Mouse (Mus musculus) stomach, embryonic 15.5 days (tissue): ENCODE results near the gene Elovl4. TPM values are rescaled to one million over a fixed set of nuclear protein-coding genes. Genes with fewer than 3 reads are reported as not detected.

ENCODE experiments used
- ATAC-seq: fragments of 200-750 bp; cut with Nextera tagmentation; 2 replicates; pipeline ENCODE4 v1.8.0; 2017; ENCODE audit warnings: low read depth, moderate number of reproducible peaks, moderate TSS enrichment; ENCODE audit not compliant: insufficient read depth, low FRiP score
- H3K27ac ChIP-seq: fragments of 300-500 bp; sonication (generic); 2 replicates; pipeline ENCODE4 v1.5.1; 2015; ENCODE audit warnings: mild to moderate bottlenecking, inconsistent platforms
- H3K27me3 ChIP-seq: fragments of 300-500 bp; sonication (generic); replicated peaks from 2 replicates; pipeline ENCODE4 v1.6.1; 2015; ENCODE audit warnings: inconsistent platforms
- H3K36me3 ChIP-seq: fragments of 300-500 bp; sonication (generic); 2 replicates; pipeline ENCODE4 v1.6.1; 2015; ENCODE audit warnings: inconsistent platforms
- H3K4me1 ChIP-seq: fragments of 300-500 bp; sonication (generic); 2 replicates; pipeline ENCODE4 v1.6.1; 2015; ENCODE audit warnings: inconsistent platforms
- H3K4me2 ChIP-seq: fragments of 300-500 bp; sonication (generic); 2 replicates; pipeline ENCODE4 v1.6.1; 2015; ENCODE audit warnings: mild to moderate bottlenecking, inconsistent platforms
- H3K4me3 ChIP-seq: fragments of 300-500 bp; sonication (generic); replicated peaks from 2 replicates; pipeline ENCODE4 v1.5.1; 2015; ENCODE audit warnings: inconsistent platforms
- H3K9ac ChIP-seq: fragments of 300-500 bp; sonication (generic); 2 replicates; pipeline ENCODE4 v1.6.1; 2015; ENCODE audit warnings: inconsistent platforms
- H3K9me3 ChIP-seq: fragments of 300-500 bp; sonication (generic); 2 replicates; pipeline ENCODE4 v1.6.1; 2016; ENCODE audit warnings: inconsistent platforms
- WGBS: fragments of 180-500 bp; shearing (Covaris S2); methylation state at CpG from one replicate; pipeline ENCODE4 v1.1.7; 2015; 5-methylcytosine and 5-hydroxymethylcytosine counted together
- polyA plus RNA-seq: library from polyadenylated mRNA; unstranded; fragments of >200 nt; fragmentation: Nextera tagmentation; extraction: Ambion mirVana; gene quantifications from 2 replicates; pipeline ENCODE4 v1.2.1, GENCODE M21; 2015

Elovl4 gene
- 9.6 and 11.7 TPM in 2 replicates for polyA plus RNA-seq

DNA sequence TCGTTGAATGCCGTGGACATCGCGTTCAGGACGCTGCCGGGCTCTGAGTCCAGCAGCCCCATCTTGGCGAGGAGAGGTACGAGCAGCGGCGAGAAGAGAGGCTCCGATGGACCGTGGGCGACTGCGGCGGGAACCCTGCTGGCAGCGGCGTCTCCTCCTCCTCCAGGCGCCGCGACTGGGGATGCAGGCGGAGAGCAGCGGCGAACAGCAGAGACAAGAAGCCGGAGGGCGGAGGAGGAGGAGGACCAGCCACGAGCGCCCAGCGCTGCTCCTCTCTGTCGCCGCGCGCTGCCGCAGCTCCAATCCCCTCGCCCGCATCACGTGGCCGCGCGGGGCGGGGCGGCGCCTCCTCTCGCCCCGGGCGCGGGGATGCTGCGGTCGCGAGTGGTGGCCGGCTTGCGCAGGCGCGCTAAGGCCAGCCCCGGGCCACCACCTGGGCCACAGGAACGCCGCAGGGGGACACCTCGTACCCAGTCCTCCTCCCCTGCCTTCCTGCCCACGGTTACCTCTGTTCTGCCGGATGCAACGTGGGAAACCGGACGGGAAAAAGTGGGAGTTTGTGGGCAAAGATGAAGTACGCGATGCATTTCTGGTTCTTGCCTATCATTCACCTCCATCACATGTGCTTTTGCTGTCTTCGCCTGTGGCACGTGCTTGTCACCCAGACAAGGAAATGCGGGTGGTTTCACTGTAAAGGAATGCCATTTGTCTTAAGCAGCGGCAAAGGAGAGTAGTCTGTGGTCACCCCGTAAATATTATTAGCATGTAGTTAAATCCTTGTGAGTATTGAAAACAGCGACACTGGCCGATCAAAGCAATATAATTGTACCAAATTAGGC is at the start of gene Elovl4:
Gene Elovl4 (minus strand): TSS at position 301 of the 839 bp plus-strand sequence.
- ATAC-seq = peak; percentile 87
- Histone ChIP-seq H3K36me3 (no peaks in the 10 kb centered on the region), H3K27me3 (peaks cover 11% of the 10 kb centered on the region), H3K4me2 (peak within 1 kb of the TSS; percentile 97), H3K9ac (peak within 1 kb of the TSS; percentile 61), H3K9me3 (no peaks in the 10 kb centered on the region), H3K4me3 (peak within 1 kb of the TSS; percentile 63), H3K27ac (peak within 1 kb of the TSS; percentile 24; the same call in 1 of the 2 replicates), H3K4me1 (no peaks in the 10 kb centered on the region)
- WGBS = 1% methylated on average over 63 of the region's 71 CpGs

DNA sequence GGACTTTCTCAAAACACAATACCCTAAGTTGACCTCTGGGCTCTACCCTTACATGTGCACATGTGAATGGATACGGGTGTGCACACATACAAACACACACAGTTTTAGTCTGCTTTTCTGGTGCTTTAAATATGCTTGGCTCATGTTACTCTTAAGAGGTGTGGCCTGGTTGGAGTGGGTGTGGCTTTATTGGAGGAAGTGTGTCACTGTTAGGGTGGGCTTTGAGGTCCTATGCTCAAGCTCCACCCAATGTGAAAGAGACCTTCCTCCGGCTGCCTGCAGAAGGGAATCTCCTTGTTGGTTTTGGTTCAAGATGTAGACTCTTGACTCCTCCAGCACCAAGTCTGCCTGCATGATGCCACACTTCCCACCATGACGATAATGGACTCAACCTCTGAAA is 46.4 kb upstream of the Elovl4 start:
- Histone ChIP-seq H3K4me1 (no peaks in the 10 kb centered on the region), H3K27me3 (no peaks in the 10 kb centered on the region), H3K27ac (no peak overlapping the region), H3K9ac (no peak overlapping the region), H3K36me3 (peaks cover 12% of the 10 kb centered on the region; the same call in 1 of the 2 replicates), H3K4me2 (no peak overlapping the region), H3K9me3 (no peaks in the 10 kb centered on the region), H3K4me3 (no peak overlapping the region)
- 89% methylated on average over 3 of the region's 3 CpGs for WGBS
- no peak for ATAC-seq

DNA sequence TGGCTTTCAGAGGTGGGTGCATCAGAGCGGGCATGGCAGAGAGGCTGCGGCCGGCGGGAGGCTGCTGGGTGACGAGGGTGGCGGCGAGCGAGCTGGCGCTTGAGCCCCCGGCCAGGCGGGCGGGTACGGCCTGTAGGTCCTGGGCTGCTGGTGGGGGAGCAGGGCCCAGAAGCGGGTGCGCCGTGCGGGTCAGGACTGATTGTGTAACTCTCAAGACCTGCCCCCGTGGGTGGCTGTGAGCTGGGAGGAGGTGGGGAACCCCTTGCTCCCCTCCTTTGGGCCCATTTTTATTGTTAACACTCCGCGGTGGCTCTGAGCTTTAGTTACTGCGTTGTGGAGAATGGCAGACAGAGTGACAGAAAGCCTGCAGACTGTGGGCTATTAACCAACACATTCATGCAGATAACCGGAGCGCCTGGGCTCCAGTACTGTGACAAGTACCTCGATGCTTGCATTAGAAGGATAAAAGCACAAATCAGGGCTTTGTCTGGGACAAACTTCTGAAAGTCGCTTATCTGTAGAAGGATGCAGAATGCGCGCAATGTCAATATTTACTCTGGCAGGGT is 28.8 kb upstream of the Elovl4 start:
- H3K36me3 ChIP-seq = no peaks in the 10 kb centered on the region
- peak overlapping the region; percentile 53; the same call in 1 of the 2 replicates for H3K9ac ChIP-seq
- H3K27ac ChIP-seq = no peak overlapping the region
- H3K4me2 ChIP-seq = peak overlapping the region; percentile 82
- peaks cover 6% of the 10 kb centered on the region; the same call in 1 of the 2 replicates for H3K4me1 ChIP-seq
- H3K9me3 ChIP-seq = no peaks in the 10 kb centered on the region
- peak overlapping the region; percentile 66 for H3K4me3 ChIP-seq
- WGBS = under 1% methylated on average over 26 of the region's 27 CpGs
- ATAC-seq = peak; percentile 69
- no peaks in the 10 kb centered on the region for H3K27me3 ChIP-seq

DNA sequence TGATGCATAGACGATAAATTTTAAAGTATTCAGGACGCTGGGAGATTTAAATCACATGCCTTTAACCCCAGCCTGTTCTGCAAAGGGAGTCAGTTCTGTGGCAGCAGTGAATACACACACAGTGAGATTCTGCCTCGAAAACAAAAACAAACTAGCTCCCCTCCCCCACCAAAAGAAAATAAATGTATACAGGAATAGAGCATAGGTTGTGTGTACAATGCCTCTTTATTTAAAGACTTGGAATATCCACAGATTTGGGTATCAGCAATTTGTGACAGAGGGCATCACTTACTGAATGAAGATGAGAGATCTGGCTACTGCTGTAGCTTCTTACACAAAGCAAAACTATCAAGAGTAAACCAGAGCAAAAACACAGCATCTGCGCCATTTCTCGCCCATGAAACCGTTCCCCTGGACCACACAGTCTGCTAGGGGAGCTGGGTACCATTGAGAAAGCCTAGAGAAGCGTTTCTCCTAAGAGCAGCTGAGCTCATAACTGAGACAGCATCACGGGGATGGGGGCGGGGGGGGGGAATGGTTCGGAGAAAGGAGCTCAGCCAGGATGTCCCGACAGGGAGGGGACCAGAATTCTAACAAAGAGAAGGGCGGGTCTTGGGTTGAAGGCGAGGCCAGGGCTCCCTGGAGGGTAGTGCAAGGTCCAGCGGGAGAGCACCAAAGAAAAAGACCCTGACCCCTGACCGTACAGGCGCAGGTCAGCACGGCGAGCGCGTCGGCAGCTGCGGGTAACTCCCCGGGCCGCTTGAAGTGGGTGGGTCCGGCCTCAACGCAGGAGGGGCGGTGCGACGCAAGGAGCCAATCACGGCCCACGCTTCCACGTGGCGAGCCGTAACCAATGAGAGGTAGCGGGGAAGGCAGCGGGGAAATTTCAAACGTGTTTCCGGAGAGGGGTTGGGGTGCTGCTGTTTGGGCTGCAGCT is 28.0 kb upstream of the Elovl4 start, which contains the start of gene Ttk:
Gene Ttk (plus strand): TSS at position 879 of the 937 bp plus-strand sequence.
- H3K9me3 ChIP-seq = no peaks in the 10 kb centered on the region
- peak within 1 kb of the TSS; percentile 67 for H3K9ac ChIP-seq
- H3K4me3 ChIP-seq = peak within 1 kb of the TSS; percentile 66
- no peaks in the 10 kb centered on the region for H3K36me3 ChIP-seq
- H3K27me3 ChIP-seq = no peaks in the 10 kb centered on the region
- peak within 1 kb of the TSS; percentile 82 for H3K4me2 ChIP-seq
- H3K4me1 ChIP-seq = peaks cover 6% of the 10 kb centered on the region; the same call in 1 of the 2 replicates
- 1% methylated on average over 38 of the region's 38 CpGs for WGBS
- peak; percentile 99 for ATAC-seq
- H3K27ac ChIP-seq = peak within 1 kb of the TSS; percentile 67; the same call in 1 of the 2 replicates

- H3K4me1 ChIP-seq = peaks cover 6% of the 10 kb centered on the region; the same call in 1 of the 2 replicates
- ATAC-seq = no peak
Observed at GRCm38 (mm10) chr9:83831152-83831551, 25.1 kb upstream of the Elovl4 start.

GRCm38 (mm10) chr9:83829896-83830295 is 23.8 kb upstream of the Elovl4 start:
- Histone ChIP-seq H3K36me3 (no peaks in the 10 kb centered on the region), H3K4me2 (no peak overlapping the region), H3K9me3 (no peaks in the 10 kb centered on the region), H3K4me1 (0 out of 2 replicates have a peak, but pooled peaks cover under 1% of the 10 kb centered on the region), H3K27ac (no peak overlapping the region), H3K4me3 (no peak overlapping the region), H3K27me3 (no peaks in the 10 kb centered on the region), H3K9ac (no peak overlapping the region)
- 78% methylated on average over 5 of the region's 5 CpGs for WGBS
- ATAC-seq = no peak

More at GRCm38 (mm10) chr9:83831152-83831551, 25.1 kb upstream of the Elovl4 start:
- Histone ChIP-seq H3K27me3 (no peaks in the 10 kb centered on the region), H3K9ac (no peak overlapping the region), H3K4me3 (no peak overlapping the region), H3K27ac (no peak overlapping the region), H3K36me3 (no peaks in the 10 kb centered on the region), H3K4me2 (no peak overlapping the region), H3K9me3 (no peaks in the 10 kb centered on the region)
- WGBS = 75% methylated on average over 8 of the region's 8 CpGs

DNA sequence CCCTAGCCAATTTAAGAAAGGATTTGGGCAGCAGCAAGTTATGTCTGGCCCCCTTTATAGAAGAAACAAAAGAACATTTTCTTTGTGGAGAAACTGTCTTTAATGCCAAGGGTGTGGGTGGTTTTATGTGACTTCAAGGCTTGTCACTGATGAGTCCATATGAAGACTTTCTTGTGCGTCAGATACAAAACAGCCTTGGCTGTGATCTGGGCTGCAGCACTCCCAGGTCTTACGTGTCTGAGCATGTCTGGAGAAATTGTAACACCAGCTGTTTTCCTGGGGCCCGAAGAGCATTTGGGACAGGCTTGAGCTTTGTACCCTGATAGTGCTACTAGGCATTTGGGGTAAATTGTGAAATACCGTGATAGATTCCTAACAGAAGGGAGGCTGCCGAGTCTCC is 16.8 kb upstream of the Elovl4 start:
- H3K4me1 ChIP-seq = no peaks in the 10 kb centered on the region
- WGBS = 64% methylated on average over 5 of the region's 5 CpGs
- no peaks in the 10 kb centered on the region for H3K36me3 ChIP-seq
- no peaks in the 10 kb centered on the region for H3K27me3 ChIP-seq
- H3K4me3 ChIP-seq = no peak overlapping the region
- H3K9ac ChIP-seq = no peak overlapping the region
- no peaks in the 10 kb centered on the region for H3K9me3 ChIP-seq
- no peak for ATAC-seq
- H3K4me2 ChIP-seq = no peak overlapping the region
- no peak overlapping the region for H3K27ac ChIP-seq

DNA sequence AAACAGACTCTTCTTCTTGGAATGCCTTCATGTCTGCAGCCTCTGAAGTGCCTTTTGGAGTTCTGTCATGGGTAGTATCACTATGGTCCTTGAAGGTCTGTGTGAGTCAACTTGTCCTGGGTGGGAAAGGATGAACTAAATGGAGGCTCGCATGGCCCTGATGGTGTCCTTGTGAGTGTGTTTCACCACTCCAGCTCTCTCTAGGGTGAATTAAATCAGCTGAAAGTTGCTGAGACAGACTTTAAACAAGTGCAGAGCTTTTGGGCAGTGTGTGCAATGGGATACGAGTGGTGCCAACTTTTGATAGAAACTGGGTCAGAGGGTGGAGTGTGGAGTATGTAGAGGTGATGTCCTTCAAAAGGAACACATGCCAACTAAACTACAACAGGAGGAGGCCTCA is 14.9 kb upstream of the Elovl4 start:
- Histone ChIP-seq H3K9me3 (no peaks in the 10 kb centered on the region), H3K27ac (no peak overlapping the region), H3K9ac (no peak overlapping the region), H3K4me2 (no peak overlapping the region), H3K4me3 (no peak overlapping the region), H3K36me3 (no peaks in the 10 kb centered on the region), H3K4me1 (no peaks in the 10 kb centered on the region), H3K27me3 (no peaks in the 10 kb centered on the region)
- WGBS = 88% methylated on average over 2 of the region's 2 CpGs
- no peak for ATAC-seq

DNA sequence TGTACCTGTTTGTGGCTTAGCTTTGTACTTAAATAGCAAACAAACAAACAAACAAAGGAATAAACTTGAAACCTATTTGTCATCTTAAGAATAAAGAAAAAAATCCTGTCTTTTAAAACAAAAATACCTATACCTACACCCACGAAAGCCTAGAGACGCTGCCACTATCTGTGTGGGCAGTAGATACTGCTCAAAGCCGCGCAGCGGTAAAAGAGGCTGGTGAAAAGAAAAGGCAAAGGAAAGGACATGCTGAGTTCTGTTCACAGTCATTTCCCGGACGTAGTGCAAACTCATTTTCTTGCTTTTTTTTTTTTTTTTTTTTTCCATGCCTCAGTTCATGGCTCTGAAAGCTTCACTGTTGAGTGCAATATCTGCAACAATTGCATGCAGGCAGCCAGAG is 13.1 kb upstream of the Elovl4 start:
- H3K36me3 ChIP-seq = no peaks in the 10 kb centered on the region
- no peak overlapping the region for H3K27ac ChIP-seq
- no peak overlapping the region for H3K9ac ChIP-seq
- H3K27me3 ChIP-seq = no peaks in the 10 kb centered on the region
- H3K4me1 ChIP-seq = no peaks in the 10 kb centered on the region
- no peak overlapping the region for H3K4me3 ChIP-seq
- no peak for ATAC-seq
- H3K9me3 ChIP-seq = no peaks in the 10 kb centered on the region
- WGBS = 80% methylated on average over 7 of the region's 7 CpGs
- no peak overlapping the region for H3K4me2 ChIP-seq

- WGBS = 4% methylated on average over 2 of the region's 2 CpGs
- no peak for ATAC-seq
Observed at GRCm38 (mm10) chr9:83807562-83807961, 1.5 kb upstream of the Elovl4 start.

More at GRCm38 (mm10) chr9:83807562-83807961, 1.5 kb upstream of the Elovl4 start:
- Histone ChIP-seq H3K27me3 (peaks cover 11% of the 10 kb centered on the region), H3K9ac (no peak overlapping the region), H3K4me2 (no peak overlapping the region), H3K9me3 (no peaks in the 10 kb centered on the region), H3K36me3 (no peaks in the 10 kb centered on the region), H3K27ac (no peak overlapping the region), H3K4me1 (no peaks in the 10 kb centered on the region), H3K4me3 (no peak overlapping the region)
